Mouse (Mus musculus): ENCODE measurements around the gene Ncoa3. TPM values are rescaled to one million over a fixed set of nuclear protein-coding genes. Genes with fewer than 3 reads are reported as not detected.
A peak's percentile ranks its signal among the peaks of the same experiment; 100 is the strongest.

The Ncoa3 gene
- polyA plus RNA-seq, 1 experiment, result 28.5 TPM

DNA sequence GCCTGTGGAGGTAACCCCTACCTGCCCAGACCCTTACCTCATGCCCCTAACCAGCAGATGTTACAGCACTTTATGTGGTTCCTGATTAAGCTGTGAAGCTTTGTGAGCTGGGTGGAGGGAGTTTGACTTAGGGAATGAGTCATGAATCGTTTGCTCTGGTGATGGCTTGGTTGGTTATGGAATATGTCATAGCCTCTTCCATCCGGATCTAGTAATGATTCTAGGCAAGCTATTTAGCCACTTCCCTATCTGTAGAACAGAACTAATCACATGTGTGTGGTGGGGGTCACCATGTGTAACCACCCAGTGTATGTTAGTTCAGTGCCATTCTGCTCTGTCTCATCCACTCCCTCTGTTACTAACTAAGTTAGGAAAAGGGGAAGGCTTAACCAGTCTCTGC lies 52.6 kb downstream of the Ncoa3 start:
- DNase-seq (ENCODE audit: low read depth), result no peak
- TF ChIP-seq CTCF (IDR thresholded peaks at IDR 0.05; ENCODE audit: borderline replicate concordance, extremely low read depth, insufficient read depth, insufficient read length), result no peak
- TF ChIP-seq POLR2A (IDR thresholded peaks at IDR 0.05; ENCODE audit: borderline replicate concordance, extremely low read depth, insufficient read depth, insufficient read length, poor library complexity, severe bottlenecking), result no peak

DNA sequence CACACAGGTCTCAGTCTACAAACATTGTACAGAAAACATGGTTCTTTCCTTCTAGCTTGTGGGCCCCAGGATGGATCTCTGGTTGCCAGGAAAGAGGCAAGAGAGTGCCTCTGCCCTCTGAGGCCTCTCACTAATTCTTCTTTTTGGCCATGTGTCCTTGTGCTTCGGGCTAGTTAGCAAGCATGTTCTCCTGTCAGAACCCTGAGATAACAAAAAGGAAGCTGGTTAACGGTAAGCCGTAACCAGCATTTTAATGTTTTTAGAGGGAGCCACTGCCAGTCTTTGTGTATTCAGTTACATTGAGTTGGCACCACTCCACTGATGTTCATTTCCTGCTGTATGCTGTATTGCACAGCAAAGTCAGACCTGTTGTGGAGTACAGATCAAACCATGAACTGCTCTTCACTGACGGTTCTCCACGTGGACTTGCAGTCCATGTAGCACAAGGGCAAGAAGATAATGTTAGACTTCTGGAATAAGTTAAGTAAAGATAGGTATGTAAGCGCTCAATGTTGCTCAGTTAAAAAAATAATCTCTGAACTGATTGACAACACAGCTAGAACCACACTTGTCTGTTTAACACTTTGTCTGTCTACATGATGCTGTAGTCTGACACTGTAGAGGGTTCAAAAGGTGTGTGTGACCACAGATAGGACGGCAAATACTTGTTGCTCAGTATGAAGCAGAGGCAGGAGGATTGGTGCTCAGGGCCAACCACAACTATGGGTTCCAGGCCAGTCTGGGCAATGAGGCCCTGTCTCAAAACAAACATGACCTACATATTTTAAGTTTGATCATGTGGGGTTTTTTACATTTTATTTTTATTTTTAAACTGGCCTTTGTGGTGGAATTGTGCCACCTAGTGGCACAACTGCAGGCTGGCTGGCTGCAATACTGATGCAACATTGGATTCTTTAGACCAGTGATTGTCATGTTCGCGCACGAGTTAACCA lies 53.4 kb downstream of the Ncoa3 start:
- TF ChIP-seq CTCF (IDR thresholded peaks at IDR 0.05; ENCODE audit: borderline replicate concordance, extremely low read depth, insufficient read depth, insufficient read length) (peak; percentile 79; the same call in 1 of the 2 replicates), POLR2A (IDR thresholded peaks at IDR 0.05; ENCODE audit: borderline replicate concordance, extremely low read depth, insufficient read depth, insufficient read length, poor library complexity, severe bottlenecking) (no peak)
- DNase-seq (ENCODE audit: low read depth), result peak; percentile 56

DNA sequence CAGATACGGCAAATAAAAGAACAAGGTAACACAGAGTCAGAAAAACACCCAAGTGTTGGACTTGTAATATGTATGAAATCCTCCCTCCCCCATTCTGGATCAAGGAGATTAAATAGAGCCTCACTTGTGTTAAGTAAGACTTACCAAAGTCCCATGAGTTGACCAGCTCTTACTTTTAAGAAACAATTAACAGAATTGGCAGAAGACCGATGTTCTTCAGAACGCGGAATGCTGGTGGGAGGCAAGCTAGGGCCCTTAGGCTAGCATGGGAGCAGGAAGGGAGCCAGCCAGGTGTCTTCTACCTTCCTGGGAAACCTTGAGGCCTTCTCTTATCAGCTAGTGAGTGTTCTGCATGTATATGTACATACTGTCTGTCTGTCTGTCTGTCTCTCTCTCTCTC lies 55.5 kb downstream of the Ncoa3 start:
- TF ChIP-seq CTCF (IDR thresholded peaks at IDR 0.05; ENCODE audit: borderline replicate concordance, extremely low read depth, insufficient read depth, insufficient read length), result no peak
- no peak for TF ChIP-seq POLR2A (IDR thresholded peaks at IDR 0.05; ENCODE audit: borderline replicate concordance, extremely low read depth, insufficient read depth, insufficient read length, poor library complexity, severe bottlenecking)

DNA sequence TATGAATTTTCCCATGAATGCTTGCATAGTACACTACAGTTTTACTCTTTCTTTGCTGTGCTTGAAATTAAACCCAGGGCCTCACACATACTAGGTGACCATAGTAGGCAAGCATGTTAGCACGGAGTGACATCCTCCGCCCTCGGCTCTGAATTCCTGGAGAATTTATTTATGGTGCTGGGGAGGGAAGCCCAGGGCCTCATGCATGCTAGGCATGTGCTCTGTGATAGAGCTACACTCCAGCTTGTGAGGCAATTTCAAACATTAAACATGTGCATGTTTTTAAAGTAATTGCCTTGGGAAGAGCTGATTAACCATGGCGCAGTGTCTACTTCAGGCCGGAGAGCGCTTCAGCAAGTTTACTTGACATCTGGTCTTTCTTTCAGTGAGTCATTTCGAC lies 56.4 kb downstream of the Ncoa3 start:
- TF ChIP-seq POLR2A (IDR thresholded peaks at IDR 0.05; ENCODE audit: borderline replicate concordance, extremely low read depth, insufficient read depth, insufficient read length, poor library complexity, severe bottlenecking), result no peak
- DNase-seq (ENCODE audit: low read depth), result no peak

More for the DNA sequence above, 55.5 kb downstream of the Ncoa3 start:
- no peak for DNase-seq (ENCODE audit: low read depth)

DNA sequence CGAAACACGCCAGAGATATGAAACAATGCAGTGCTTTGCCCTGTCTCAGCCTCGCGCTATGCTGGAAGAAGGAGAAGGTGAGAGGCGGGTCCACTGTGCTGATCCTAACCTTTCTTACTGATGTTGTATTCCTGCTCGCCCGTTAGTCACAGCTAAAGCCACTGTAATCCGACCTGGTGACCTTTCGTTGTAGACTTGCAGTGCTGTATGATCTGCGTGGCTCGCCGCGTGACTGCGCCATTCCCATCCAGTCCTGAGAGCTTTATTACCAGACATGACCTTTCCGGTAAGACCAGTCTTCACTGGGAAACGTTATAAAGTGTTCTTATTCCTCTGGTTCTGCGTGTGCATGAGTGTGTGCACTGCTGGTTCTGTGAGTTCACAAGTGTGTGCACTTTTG lies 59.0 kb downstream of the Ncoa3 start:
- TF ChIP-seq CTCF (IDR thresholded peaks at IDR 0.05; ENCODE audit: borderline replicate concordance, extremely low read depth, insufficient read depth, insufficient read length) (no peak), POLR2A (IDR thresholded peaks at IDR 0.05; ENCODE audit: borderline replicate concordance, extremely low read depth, insufficient read depth, insufficient read length, poor library complexity, severe bottlenecking) (no peak)

DNA sequence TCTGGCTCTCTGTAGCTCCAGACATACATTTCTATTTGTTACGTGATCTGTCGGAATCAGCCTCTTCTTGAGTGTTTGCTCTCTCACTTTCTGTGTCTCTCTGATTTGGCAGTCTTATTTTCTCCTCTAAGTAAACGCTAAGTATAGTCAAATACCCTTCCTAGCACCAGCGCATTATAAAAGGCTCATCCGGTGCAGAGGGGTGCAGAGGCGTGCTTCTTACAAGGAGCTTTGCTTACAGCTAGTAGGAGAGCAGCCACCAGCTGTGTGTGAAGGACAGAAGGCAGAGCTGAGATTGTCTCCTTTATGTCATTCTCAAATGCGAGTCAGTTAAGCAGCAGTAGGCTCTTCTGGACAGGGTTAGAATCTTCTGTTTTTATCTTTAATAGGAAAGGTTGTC lies 59.5 kb downstream of the Ncoa3 start:
- no peak for TF ChIP-seq POLR2A (IDR thresholded peaks at IDR 0.05; ENCODE audit: borderline replicate concordance, extremely low read depth, insufficient read depth, insufficient read length, poor library complexity, severe bottlenecking)
- TF ChIP-seq CTCF (IDR thresholded peaks at IDR 0.05; ENCODE audit: borderline replicate concordance, extremely low read depth, insufficient read depth, insufficient read length), result no peak
- DNase-seq (ENCODE audit: low read depth), result no peak

More for the DNA sequence above, 59.0 kb downstream of the Ncoa3 start:
- DNase-seq (ENCODE audit: low read depth), result no peak

DNA sequence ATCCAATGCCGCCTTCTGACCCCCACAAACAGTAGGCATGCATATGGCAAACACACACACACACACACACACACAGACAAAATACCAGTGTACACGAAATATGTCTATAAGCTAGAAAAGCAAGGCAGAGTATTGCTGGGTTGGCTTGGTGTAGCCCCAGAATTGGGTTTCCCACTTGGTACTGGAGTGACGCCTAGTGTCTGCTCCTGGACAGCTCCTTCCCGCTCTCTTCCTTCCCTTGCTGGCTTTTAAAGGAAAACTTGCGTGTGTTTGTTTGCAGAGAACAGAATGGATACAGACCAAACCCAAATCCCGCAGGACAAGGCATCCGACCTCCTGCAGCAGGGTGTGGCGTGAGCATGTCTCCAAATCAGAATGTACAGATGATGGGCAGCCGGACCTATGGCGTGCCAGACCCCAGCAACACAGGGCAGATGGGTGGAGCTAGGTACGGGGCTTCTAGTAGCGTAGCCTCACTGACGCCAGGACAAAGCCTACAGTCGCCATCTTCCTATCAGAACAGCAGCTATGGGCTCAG lies 61.6 kb downstream of the Ncoa3 start:
- DNase-seq (ENCODE audit: low read depth), result no peak
- TF ChIP-seq POLR2A (IDR thresholded peaks at IDR 0.05; ENCODE audit: borderline replicate concordance, extremely low read depth, insufficient read depth, insufficient read length, poor library complexity, severe bottlenecking), result no peak
- TF ChIP-seq CTCF (IDR thresholded peaks at IDR 0.05; ENCODE audit: borderline replicate concordance, extremely low read depth, insufficient read depth, insufficient read length), result no peak

DNA sequence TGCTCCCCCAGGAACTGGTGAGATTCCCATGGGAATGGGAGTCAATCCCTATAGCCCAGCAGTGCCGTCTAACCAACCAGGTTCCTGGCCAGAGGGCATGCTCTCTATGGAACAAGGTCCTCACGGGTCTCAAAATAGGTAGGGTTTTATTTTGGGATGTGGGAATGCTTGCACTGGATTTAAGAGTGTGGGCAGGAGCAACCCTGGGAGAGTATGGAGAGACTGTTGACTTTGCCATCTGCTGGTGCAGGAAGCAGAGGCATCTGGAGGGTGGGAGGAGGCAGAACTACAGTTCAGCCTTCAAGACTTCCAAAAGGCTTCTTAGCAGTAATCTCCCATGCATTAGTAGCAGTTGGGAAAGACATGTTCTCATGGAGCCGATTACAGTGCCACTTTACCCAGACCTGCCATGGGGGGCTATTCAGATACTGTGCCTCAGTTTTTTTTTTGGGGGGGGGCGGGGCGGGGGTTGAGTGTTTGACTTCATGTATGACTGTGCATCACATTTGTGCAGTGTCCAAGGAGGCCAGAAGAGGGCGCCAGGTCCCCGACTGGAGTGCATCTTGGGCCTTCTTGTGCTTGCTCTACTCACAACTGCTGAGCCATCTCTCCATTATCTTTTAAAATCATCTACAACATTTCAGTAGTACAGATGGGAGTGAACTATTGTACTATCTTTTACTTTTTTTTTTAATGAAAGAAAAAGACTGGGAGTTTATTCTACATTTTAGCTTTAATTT lies 67.4 kb downstream of the Ncoa3 start:
- TF ChIP-seq CTCF (IDR thresholded peaks at IDR 0.05; ENCODE audit: borderline replicate concordance, extremely low read depth, insufficient read depth, insufficient read length), result peak; percentile 64
- no peak for TF ChIP-seq POLR2A (IDR thresholded peaks at IDR 0.05; ENCODE audit: borderline replicate concordance, extremely low read depth, insufficient read depth, insufficient read length, poor library complexity, severe bottlenecking)
- no peak for DNase-seq (ENCODE audit: low read depth)

DNA sequence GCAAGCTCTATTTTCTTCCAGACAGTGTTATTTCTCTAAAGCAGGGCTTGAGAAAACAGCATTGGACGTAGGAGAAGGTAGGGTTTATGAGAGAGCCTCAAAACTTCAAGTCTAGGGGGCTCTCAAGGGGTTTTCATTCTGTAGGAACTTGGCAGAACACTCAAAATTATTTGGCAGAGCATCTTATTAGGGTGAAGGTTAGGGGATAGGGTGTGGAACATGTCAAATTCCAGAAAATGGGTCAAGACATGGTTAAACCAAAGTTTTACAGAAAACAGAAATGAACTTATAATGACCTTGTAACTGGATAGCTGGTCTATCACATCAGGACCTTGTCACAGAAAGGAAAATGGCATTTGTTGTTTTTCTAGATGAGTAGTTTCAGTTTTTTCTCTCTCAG lies 69.6 kb downstream of the Ncoa3 start:
- DNase-seq (ENCODE audit: low read depth), result no peak
- TF ChIP-seq POLR2A (IDR thresholded peaks at IDR 0.05; ENCODE audit: borderline replicate concordance, extremely low read depth, insufficient read depth, insufficient read length, poor library complexity, severe bottlenecking), result no peak
- TF ChIP-seq CTCF (IDR thresholded peaks at IDR 0.05; ENCODE audit: borderline replicate concordance, extremely low read depth, insufficient read depth, insufficient read length), result no peak

DNA sequence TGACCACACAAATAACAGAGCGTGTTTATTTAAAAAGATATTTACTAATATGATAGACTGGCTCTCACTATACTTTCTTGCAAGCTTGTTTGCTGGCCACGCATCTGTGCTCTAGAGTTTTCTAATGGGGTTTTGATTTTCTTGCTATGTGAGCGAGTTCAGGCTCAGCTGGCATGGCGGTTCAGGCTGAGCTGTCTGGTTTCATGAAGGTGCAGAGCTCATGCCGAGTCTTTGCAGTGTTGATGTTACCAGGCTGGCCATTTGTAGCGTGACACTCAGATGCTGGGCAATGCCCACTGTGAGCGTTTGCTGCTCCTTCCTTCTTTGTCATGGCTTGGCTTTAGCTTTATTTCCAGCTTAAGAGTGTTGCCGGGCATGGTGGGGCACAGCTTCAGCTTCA lies 70.0 kb downstream of the Ncoa3 start:
- TF ChIP-seq CTCF (IDR thresholded peaks at IDR 0.05; ENCODE audit: borderline replicate concordance, extremely low read depth, insufficient read depth, insufficient read length) (no peak), POLR2A (IDR thresholded peaks at IDR 0.05; ENCODE audit: borderline replicate concordance, extremely low read depth, insufficient read depth, insufficient read length, poor library complexity, severe bottlenecking) (no peak)
- no peak for DNase-seq (ENCODE audit: low read depth)

DNA sequence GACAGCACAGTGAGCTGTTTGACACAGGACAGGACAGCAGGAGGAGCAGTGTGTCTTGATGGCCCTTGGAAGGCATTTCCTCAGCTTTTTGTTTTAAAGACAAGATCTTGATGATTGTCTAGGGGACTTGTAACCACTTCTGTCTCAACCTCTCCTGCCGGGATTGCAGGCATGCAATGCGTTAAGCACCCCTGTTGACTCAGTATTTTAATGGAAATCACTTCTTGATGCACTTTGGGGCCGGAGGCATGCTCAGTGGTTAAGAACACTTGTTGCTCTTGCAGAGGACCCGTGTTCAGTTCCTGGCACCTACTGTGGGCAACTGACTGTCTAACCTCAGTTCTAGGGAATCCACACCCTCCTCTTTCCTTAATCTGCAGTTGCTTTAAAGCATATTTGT lies 74.0 kb downstream of the Ncoa3 start:
- no peak for DNase-seq (ENCODE audit: low read depth)
- TF ChIP-seq CTCF (IDR thresholded peaks at IDR 0.05; ENCODE audit: borderline replicate concordance, extremely low read depth, insufficient read depth, insufficient read length) (no peak), POLR2A (IDR thresholded peaks at IDR 0.05; ENCODE audit: borderline replicate concordance, extremely low read depth, insufficient read depth, insufficient read length, poor library complexity, severe bottlenecking) (no peak)
